Mouse (Mus musculus): Measurements from ENCODE around the gene Abcb10.

The Abcb10 gene

DNA sequence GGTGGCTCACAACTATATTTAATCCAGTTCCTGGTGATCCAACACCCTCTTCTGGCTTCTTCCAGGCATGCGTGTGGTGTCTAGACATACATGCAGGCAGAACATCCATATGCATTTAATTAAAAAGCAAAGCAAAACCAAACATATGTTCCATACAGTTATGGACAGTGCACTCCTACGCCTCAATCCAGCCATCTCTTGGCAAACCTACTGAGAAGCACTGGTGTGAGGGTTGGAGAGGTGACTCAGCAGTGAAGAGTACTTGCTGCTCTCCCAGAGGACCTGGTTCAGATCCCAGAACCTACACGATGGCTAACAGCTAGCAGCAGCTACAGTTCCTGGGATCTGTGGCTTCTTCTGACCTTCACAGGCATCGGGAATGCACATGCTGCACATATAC, 70.7 kb downstream of the Abcb10 start:
- DNase-seq (ENCODE audit: low read depth in 1 of 2, low spot score in 2 of 2) = no peak

DNA sequence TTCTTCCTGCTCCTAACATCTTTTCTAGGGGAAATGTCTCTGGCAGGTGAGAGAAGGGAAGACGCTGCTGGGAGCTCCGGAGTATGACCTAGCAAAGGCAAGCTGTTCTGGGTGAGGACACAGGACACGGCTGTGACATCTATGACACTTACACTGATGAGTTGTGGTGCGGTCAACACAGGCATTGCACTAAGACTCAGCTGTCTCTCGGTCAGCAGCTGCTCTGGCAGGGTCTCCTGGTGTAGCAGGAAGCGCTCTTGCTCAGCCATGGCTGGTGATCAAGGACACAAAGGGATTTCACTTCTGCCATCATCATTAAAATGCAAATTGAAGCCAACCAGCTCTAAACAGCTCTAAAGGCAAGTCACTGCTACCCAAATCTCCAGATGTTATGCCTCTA, 75.3 kb downstream of the Abcb10 start:
- no peak for DNase-seq (ENCODE audit: low read depth in 1 of 2, low spot score in 2 of 2)

DNA sequence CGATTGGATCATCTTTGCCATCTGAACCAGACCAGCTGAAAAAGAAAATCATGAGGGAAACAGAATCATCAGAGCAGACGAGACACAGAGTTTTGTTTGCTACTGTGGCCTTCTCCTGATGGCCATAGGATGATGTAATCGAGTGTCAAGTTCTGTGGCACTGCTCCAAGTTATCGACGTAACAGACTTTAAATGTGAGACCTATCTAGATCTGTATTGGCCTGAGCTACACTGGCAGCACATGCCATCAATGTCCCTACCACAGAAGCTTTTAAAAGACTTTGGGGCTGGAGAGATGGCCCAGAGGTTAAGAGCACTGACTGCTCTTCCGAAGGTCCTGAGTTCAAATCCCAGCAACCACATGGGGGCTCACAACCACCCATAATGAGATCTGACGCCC, 80.3 kb downstream of the Abcb10 start:
- no peak for DNase-seq (ENCODE audit: low read depth in 1 of 2, low spot score in 2 of 2)

Data from monocyte, adult 2 months (primary cell).